Mouse (Mus musculus) spleen, postnatal 10 days (tissue): ENCODE data around the gene Tbx2.

Experiments
- DNase-seq, 2 experiments: peaks; one replicate each; pipeline ENCODE4 v3.0.0; 2021 to 2022; ENCODE audit warnings: low spot score in 2 of 2

Tbx2 gene

GRCm38 (mm10) chr11:85832231-85832924 lies at the start of gene Tbx2:
Gene Tbx2 (plus strand): TSS chr11:85832551.
- DNase-seq = peak in 1 of 2 experiments; percentile 41

- DNase-seq = no peak
These were observed 46.1 kb upstream of the Tbx2 start for GRCm38 (mm10) chr11:85786113-85786718.

GRCm38 (mm10) chr11:85789750-85790149 lies 42.6 kb upstream of the Tbx2 start:
- no peak for DNase-seq

GRCm38 (mm10) chr11:85790267-85790666 lies 42.1 kb upstream of the Tbx2 start:
- DNase-seq = peak; percentile 49 to 76

- DNase-seq = no peak
These were observed 41.1 kb upstream of the Tbx2 start for GRCm38 (mm10) chr11:85791212-85791611.

- no peak for DNase-seq
These were observed 39.7 kb upstream of the Tbx2 start for GRCm38 (mm10) chr11:85792534-85793215.

- DNase-seq = peak in 1 of 2 experiments; percentile 35
These were observed 32.9 kb upstream of the Tbx2 start for GRCm38 (mm10) chr11:85799456-85799855.

GRCm38 (mm10) chr11:85799856-85800255 lies 32.5 kb upstream of the Tbx2 start:
- DNase-seq = peak in 1 of 2 experiments; percentile 40

- DNase-seq = no peak
These were observed 32.0 kb upstream of the Tbx2 start for GRCm38 (mm10) chr11:85800380-85800779.

- peak; percentile 63 to 71 for DNase-seq
These were observed 28.3 kb upstream of the Tbx2 start for GRCm38 (mm10) chr11:85804048-85804447.

- DNase-seq = no peak
These were observed 26.6 kb upstream of the Tbx2 start for GRCm38 (mm10) chr11:85805779-85806178.

- DNase-seq = no peak
These were observed 25.0 kb upstream of the Tbx2 start for GRCm38 (mm10) chr11:85807353-85807752.

- DNase-seq = no peak
These were observed 21.1 kb upstream of the Tbx2 start for GRCm38 (mm10) chr11:85811229-85811628.

GRCm38 (mm10) chr11:85811676-85812075 lies 20.7 kb upstream of the Tbx2 start:
- no peak for DNase-seq

GRCm38 (mm10) chr11:85812201-85812966 lies 20.0 kb upstream of the Tbx2 start:
- DNase-seq = no peak

- no peak for DNase-seq
These were observed 17.7 kb upstream of the Tbx2 start for GRCm38 (mm10) chr11:85814678-85815077.

GRCm38 (mm10) chr11:85816471-85816870 lies 15.9 kb upstream of the Tbx2 start:
- no peak for DNase-seq

- DNase-seq = no peak
These were observed 13.9 kb upstream of the Tbx2 start for GRCm38 (mm10) chr11:85818401-85818800.

- no peak for DNase-seq
These were observed 11.4 kb upstream of the Tbx2 start for GRCm38 (mm10) chr11:85820959-85821358.

- no peak for DNase-seq
These were observed 10.7 kb upstream of the Tbx2 start for GRCm38 (mm10) chr11:85821659-85822058.

GRCm38 (mm10) chr11:85823181-85823580 lies 9.2 kb upstream of the Tbx2 start:
- peak; percentile 81 to 90 for DNase-seq

GRCm38 (mm10) chr11:85823794-85824193 lies 8.6 kb upstream of the Tbx2 start:
- DNase-seq = no peak
